Mouse (Mus musculus) lung, embryonic 14.5 days (tissue): ENCODE data around the gene Lonp2. TPM values are rescaled to one million over a fixed set of nuclear protein-coding genes. Genes with fewer than 3 reads are reported as not detected.

Experiments
- ATAC-seq: fragments of 200-750 bp; cut with Nextera tagmentation; 2 replicates; pipeline ENCODE4 v1.8.0; 2017; ENCODE audit warnings: mild to moderate bottlenecking, moderate TSS enrichment, moderate library complexity; ENCODE audit not compliant: insufficient read depth
- DNase-seq: peaks from one replicate; pipeline ENCODE4 v3.0.0-alpha.2; 2015
- H3K27ac ChIP-seq: fragments of 300-500 bp; sonication (generic); 2 replicates; pipeline ENCODE4 v1.5.1; 2014; ENCODE audit warnings: low read depth, mild to moderate bottlenecking, moderate library complexity
- H3K27me3 ChIP-seq: fragments of 300-500 bp; sonication (generic); 2 replicates; pipeline ENCODE4 v1.6.1; 2014; ENCODE audit warnings: low read length, control low read depth; ENCODE audit not compliant: insufficient read depth
- H3K36me3 ChIP-seq: fragments of 300-500 bp; sonication (generic); 2 replicates; pipeline ENCODE4 v1.6.1; 2014; ENCODE audit warnings: control low read depth; ENCODE audit not compliant: insufficient read depth
- H3K4me1 ChIP-seq: fragments of 300-500 bp; sonication (generic); 2 replicates; pipeline ENCODE4 v1.6.1; 2014; ENCODE audit warnings: antibody characterized with exemption, control low read depth; ENCODE audit not compliant: insufficient read depth
- H3K4me2 ChIP-seq: fragments of 300-500 bp; sonication (generic); 2 replicates; pipeline ENCODE4 v1.6.1; 2014; ENCODE audit warnings: mild to moderate bottlenecking
- H3K4me3 ChIP-seq: fragments of 300-500 bp; sonication (generic); 2 replicates; pipeline ENCODE4 v1.5.1; 2014; ENCODE audit warnings: low read depth, low read length
- H3K9ac ChIP-seq: fragments of 300-500 bp; sonication (generic); 2 replicates; pipeline ENCODE4 v1.6.1; 2014
- H3K9me3 ChIP-seq: fragments of 300-500 bp; sonication (generic); 2 replicates; pipeline ENCODE4 v1.6.1; 2016; ENCODE audit warnings: low read depth, low read length, control low read depth
- CTCF ChIP-seq: IDR thresholded peaks from 2 replicates; pipeline ENCODE4 v1.5.1; 2016; ENCODE audit warnings: antibody characterized with exemption, low read depth
- WGBS: fragments of 180-500 bp; shearing (Covaris S2); extraction: QIAGEN DNeasy Blood & Tissue Kit; methylation state at CpG from one replicate; pipeline ENCODE4 v1.1.7; 2014; 5-methylcytosine and 5-hydroxymethylcytosine counted together
- polyA plus RNA-seq: library from polyadenylated mRNA; unstranded; fragments of >200 nt; fragmentation: Nextera tagmentation; extraction: Ambion mirVana; gene quantifications from 2 replicates; pipeline ENCODE4 v1.2.1, GENCODE M21; 2014

Gene Lonp2
- polyA plus RNA-seq, 1 experiment from 2014 or later = 48.0 TPM

DNA sequence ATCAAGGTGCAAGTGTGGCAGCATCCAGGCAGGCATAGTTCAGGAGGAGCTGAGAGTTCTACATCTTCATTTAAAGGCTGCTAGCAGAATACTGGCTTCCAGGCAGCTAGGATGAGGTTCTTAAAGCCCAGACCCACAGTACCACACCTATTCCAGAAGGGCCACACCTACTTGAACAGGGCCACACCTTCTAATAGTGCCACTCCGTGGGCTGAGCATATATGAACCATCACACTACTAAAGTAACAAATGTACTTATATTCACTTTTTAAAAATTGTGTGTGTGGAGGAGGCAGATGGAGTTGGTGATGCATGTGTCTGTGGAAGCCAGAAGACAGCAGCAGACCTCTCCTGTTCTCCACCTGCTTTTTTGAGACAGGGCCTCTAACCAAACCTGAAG, 70.2 kb downstream of the Lonp2 start:
- WGBS = 81% methylated on average over 1 of the region's 1 CpGs

DNA sequence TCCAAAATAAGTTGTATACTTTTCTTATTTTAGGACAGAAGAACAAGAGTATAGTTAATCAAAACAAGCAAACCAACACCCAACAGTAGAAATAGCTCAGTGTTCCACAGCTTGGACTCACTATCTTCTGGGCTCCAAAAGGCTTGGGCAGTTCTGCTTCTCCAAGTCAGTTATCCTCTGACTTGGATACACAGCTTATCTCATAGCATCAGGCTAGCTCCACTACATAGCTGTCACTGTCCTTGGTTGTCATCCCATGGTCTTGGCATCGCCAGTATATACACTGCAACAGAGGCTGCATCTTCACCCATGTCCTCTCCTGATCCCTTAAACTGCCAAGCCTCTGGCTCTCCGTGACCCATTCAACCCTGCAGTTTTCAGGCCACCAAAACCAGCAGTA, 71.9 kb downstream of the Lonp2 start:
- no peak for TF ChIP-seq CTCF
- ATAC-seq (no peak), DNase-seq (no peak)
- H3K4me2 ChIP-seq = no peak overlapping the region
- H3K36me3 ChIP-seq = 0 out of 2 replicates have a peak, but pooled peaks cover 4% of the 10 kb centered on the region
- WGBS = 88% methylated on average over 2 of the region's 2 CpGs
- H3K4me1 ChIP-seq = no peaks in the 10 kb centered on the region
- H3K9ac ChIP-seq = no peak overlapping the region
- H3K4me3 ChIP-seq = no peak overlapping the region
- no peaks in the 10 kb centered on the region for H3K9me3 ChIP-seq
- H3K27me3 ChIP-seq = no peaks in the 10 kb centered on the region
- no peak overlapping the region for H3K27ac ChIP-seq

More for the DNA sequence above, 70.2 kb downstream of the Lonp2 start:
- Histone ChIP-seq H3K4me3 (no peak overlapping the region), H3K27ac (no peak overlapping the region), H3K4me1 (no peaks in the 10 kb centered on the region), H3K36me3 (no peaks in the 10 kb centered on the region), H3K4me2 (no peak overlapping the region), H3K27me3 (no peaks in the 10 kb centered on the region), H3K9me3 (no peaks in the 10 kb centered on the region), H3K9ac (no peak overlapping the region)
- no peak for DNase-seq
- ATAC-seq = no peak
- no peak for TF ChIP-seq CTCF

DNA sequence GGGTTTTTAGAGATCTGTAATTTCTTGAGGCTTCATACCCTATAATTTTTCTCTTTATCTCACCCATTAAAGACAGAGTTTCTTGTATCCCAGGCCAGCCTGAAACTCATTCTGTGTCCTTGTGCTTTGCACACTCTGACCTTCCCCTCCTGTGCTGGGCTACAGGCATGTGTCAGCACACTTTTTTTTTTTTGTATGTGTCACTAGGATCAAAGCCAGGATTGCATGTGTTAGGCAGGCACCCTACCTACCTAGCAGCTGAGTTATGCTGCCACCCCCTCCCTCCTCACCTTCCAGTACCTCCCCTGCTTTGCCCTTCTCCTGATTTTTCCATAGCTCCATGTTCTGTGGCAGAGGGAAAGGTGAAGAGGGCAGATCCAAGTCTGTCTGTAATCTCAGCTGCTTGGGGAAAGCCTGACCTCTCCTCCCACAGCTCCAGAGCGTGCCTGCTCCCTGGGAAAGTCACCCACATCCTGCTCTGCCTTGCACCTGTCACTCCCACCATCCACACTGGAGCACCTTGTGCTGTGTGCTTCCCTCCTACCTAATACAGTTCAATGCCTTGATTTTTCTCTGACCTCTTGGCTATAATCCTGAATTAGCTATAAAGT, 75.1 kb downstream of the Lonp2 start:
- TF ChIP-seq CTCF = no peak
- Histone ChIP-seq H3K9me3 (no peaks in the 10 kb centered on the region), H3K4me1 (no peaks in the 10 kb centered on the region), H3K36me3 (0 out of 2 replicates have a peak, but pooled peaks cover 4% of the 10 kb centered on the region), H3K4me2 (no peak overlapping the region), H3K27ac (no peak overlapping the region), H3K27me3 (no peaks in the 10 kb centered on the region), H3K9ac (no peak overlapping the region), H3K4me3 (no peak overlapping the region)
- ATAC-seq (no peak), DNase-seq (no peak)
- WGBS = 72% methylated on average over 1 of the region's 1 CpGs

GRCm38 (mm10) chr8:86699471-86699870, 75.6 kb downstream of the Lonp2 start:
- no peak overlapping the region for H3K4me2 ChIP-seq
- H3K9me3 ChIP-seq = no peaks in the 10 kb centered on the region
- 0 out of 2 replicates have a peak, but pooled peaks cover 4% of the 10 kb centered on the region for H3K36me3 ChIP-seq
- no peak for DNase-seq
- H3K4me1 ChIP-seq = no peaks in the 10 kb centered on the region
- WGBS = 85% methylated on average over 12 of the region's 12 CpGs
- TF ChIP-seq CTCF = no peak
- H3K27me3 ChIP-seq = no peaks in the 10 kb centered on the region
- H3K27ac ChIP-seq = no peak overlapping the region
- ATAC-seq = no peak
- H3K4me3 ChIP-seq = no peak overlapping the region
- no peak overlapping the region for H3K9ac ChIP-seq

GRCm38 (mm10) chr8:86702453-86702852, 78.6 kb downstream of the Lonp2 start:
- H3K4me3 ChIP-seq = no peak overlapping the region
- WGBS = 58% methylated on average over 3 of the region's 3 CpGs
- H3K9ac ChIP-seq = no peak overlapping the region
- TF ChIP-seq CTCF = no peak
- DNase-seq (no peak), ATAC-seq (no peak)
- H3K36me3 ChIP-seq = 0 out of 2 replicates have a peak, but pooled peaks cover 4% of the 10 kb centered on the region
- no peak overlapping the region for H3K27ac ChIP-seq
- no peak overlapping the region for H3K4me2 ChIP-seq
- no peaks in the 10 kb centered on the region for H3K4me1 ChIP-seq
- H3K9me3 ChIP-seq = no peaks in the 10 kb centered on the region
- no peaks in the 10 kb centered on the region for H3K27me3 ChIP-seq

DNA sequence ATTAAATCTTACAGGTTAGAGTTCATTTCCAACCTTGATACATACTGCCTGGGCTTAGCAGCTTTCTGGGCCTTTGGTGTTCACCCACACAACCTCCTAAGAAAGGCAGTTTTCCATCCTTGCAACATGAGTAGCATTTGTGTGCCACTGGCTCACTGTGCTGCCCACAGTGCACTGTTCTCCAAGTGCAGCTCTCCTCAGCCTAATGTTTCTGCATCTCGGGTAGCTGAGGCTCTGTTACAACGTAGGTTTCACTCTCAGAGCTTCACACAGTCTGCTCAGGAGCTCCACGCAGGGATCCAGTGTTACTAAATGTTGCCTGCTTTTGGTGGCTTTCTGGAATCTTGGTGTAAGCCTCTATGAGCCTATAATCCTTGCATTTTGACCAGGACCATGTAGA, 81.5 kb downstream of the Lonp2 start:
- Histone ChIP-seq H3K4me3 (no peak overlapping the region), H3K9ac (no peak overlapping the region), H3K4me1 (no peaks in the 10 kb centered on the region), H3K36me3 (no peaks in the 10 kb centered on the region), H3K9me3 (no peaks in the 10 kb centered on the region), H3K27me3 (no peaks in the 10 kb centered on the region), H3K4me2 (no peak overlapping the region), H3K27ac (no peak overlapping the region)
- WGBS = 80% methylated on average over 3 of the region's 3 CpGs
- DNase-seq = no peak
- TF ChIP-seq CTCF = no peak
- no peak for ATAC-seq

DNA sequence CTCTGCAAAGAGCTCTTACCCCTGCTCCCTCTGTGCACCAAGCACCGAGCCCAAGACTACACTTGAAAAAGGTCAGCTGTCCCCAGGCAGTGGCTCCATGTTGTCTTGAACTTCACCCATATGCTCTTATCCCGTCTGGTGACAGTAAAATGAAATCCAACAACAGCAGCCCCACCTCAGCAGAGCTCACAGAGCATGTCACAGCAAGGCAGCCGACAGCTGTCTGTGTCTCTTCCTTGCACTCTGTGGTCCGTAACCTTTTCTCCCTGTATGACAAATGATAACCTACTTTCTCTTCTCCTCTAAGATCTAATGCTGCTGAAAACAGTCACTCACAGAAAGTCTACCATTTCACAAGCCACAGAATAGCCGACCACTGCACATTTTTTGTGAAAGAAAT, 82.9 kb downstream of the Lonp2 start:
- Histone ChIP-seq H3K27me3 (no peaks in the 10 kb centered on the region), H3K36me3 (0 out of 2 replicates have a peak, but pooled peaks cover 4% of the 10 kb centered on the region), H3K27ac (no peak overlapping the region), H3K4me3 (no peak overlapping the region), H3K9ac (no peak overlapping the region), H3K9me3 (no peaks in the 10 kb centered on the region), H3K4me1 (no peaks in the 10 kb centered on the region), H3K4me2 (no peak overlapping the region)
- 66% methylated on average over 5 of the region's 5 CpGs for WGBS
- ATAC-seq (no peak), DNase-seq (no peak)
- no peak for TF ChIP-seq CTCF
